Mouse (Mus musculus): ENCODE measurements at regions not wholly inside any gene's neighbourhood (a gene's known extent, or its start where the extent isn't known, plus 50 kb on each side); places are given as distances from the start of the nearest gene placed in this dataset.

DNA sequence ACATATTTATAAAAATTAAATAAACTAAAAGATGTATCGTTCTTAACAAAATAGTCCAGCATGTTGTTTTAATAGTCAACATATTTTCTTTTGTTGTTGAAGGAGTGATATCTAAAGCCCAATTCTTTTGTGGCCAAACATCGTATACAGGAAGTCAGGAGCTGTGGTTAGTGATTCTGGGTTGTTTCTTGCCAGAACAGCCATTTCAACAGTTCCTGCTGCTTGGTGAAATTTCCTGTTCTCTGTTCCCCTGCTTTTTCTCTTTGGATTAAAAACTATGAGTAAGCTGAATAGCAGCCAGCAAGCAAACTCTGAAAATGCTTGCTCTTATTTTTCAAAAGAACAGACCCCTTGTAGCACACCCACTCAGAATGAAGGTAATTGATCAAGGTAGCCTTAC is 70.2 kb upstream of the F13a1 start:
- TF ChIP-seq CTCF (IDR thresholded peaks at IDR 0.05; ENCODE audit: borderline replicate concordance, insufficient read depth, low read length) = no peak
- no peak for TF ChIP-seq POLR2A (IDR thresholded peaks at IDR 0.05; ENCODE audit: low read depth, low read length)

Data from embryonic fibroblast, embryonic 13.5 days (primary cell).